Mouse (Mus musculus) frontal cortex, postnatal 36 days (tissue): ENCODE results near the gene Sp110.
"Not testable (repeated sequence)": the region's sequence is repeated elsewhere in the genome, so short reads cannot be mapped to it uniquely, and the experiment has no call there.

ENCODE experiments used
- DNase-seq, 2 experiments: peaks; one replicate each; pipeline ENCODE4 v3.0.0; 2022; ENCODE audit warnings: low spot score in 2 of 2

Gene Sp110

GRCm38 (mm10) chr1:85555261-85555660 lies 43.4 kb downstream of the Sp110 start:
- DNase-seq: peak in 1 of 2 experiments; percentile 4

GRCm38 (mm10) chr1:85546442-85546841 lies 52.2 kb downstream of the Sp110 start:
- DNase-seq: not testable (repeated sequence)

- DNase-seq: not testable (repeated sequence)
Measured at GRCm38 (mm10) chr1:85543818-85544217, 54.8 kb downstream of the Sp110 start.

GRCm38 (mm10) chr1:85528451-85529110 lies 70.0 kb downstream of the Sp110 start:
- not testable (repeated sequence) for DNase-seq
